Mouse (Mus musculus) brain, embryonic 14.5 days (tissue): Measurements from ENCODE around the gene Rnf31. TPM values are rescaled to one million over a fixed set of nuclear protein-coding genes. Genes with fewer than 3 reads are reported as not detected.
A peak's percentile ranks its signal among the peaks of the same experiment; 100 is the strongest.

Experiments
- DNase-seq: peaks from one replicate; pipeline ENCODE4 v3.0.0-alpha.2; 2011; ENCODE audit warnings: low read depth
- CTCF ChIP-seq: fragments of 200-500 bp; IDR thresholded peaks from 2 replicates; pipeline ENCODE4 v1.5.1; 2012; ENCODE audit warnings: inconsistent platforms, mild to moderate bottlenecking, moderate library complexity, borderline replicate concordance; ENCODE audit not compliant: insufficient read depth, insufficient read length; ENCODE audit errors: extremely low read depth
- POLR2A ChIP-seq: fragments of 200-500 bp; IDR thresholded peaks from 2 replicates; pipeline ENCODE4 v1.6.1; 2012; ENCODE audit warnings: mild to moderate bottlenecking, inconsistent platforms, borderline replicate concordance; ENCODE audit not compliant: poor library complexity, insufficient read depth, insufficient read length, severe bottlenecking; ENCODE audit errors: extremely low read depth
- polyA plus RNA-seq: library from polyadenylated mRNA; depleted of rRNA; stranded (reverse); fragments of >200 nt; gene quantifications from 2 replicates; pipeline ENCODE4 v1.2.3, GENCODE M21; 2012

The Rnf31 gene
- polyA plus RNA-seq, 1 experiment = 30.4 TPM

- DNase-seq = no peak
- TF ChIP-seq CTCF = no peak
These were observed 25.3 kb downstream of the Rnf31 start for GRCm38 (mm10) chr14:55616844-55617243.

GRCm38 (mm10) chr14:55617822-55618221 lies 26.3 kb downstream of the Rnf31 start, which contains the start of gene Rec8:
TSS of gene Rec8 (plus strand) at chr14:55618037.
- DNase-seq = peak; percentile 82
- TF ChIP-seq POLR2A (no peak), CTCF (no peak)

GRCm38 (mm10) chr14:55618486-55619195 lies 27.1 kb downstream of the Rnf31 start:
- peak; percentile 25 for DNase-seq
- TF ChIP-seq CTCF = no peak
- no peak for TF ChIP-seq POLR2A

GRCm38 (mm10) chr14:55628077-55628827 lies 36.7 kb downstream of the Rnf31 start:
- TF ChIP-seq POLR2A (no peak), CTCF (no peak)
- no peak for DNase-seq

GRCm38 (mm10) chr14:55629312-55629711 lies 37.8 kb downstream of the Rnf31 start:
- peak; percentile 76 for TF ChIP-seq CTCF
- no peak for TF ChIP-seq POLR2A
- DNase-seq = no peak

GRCm38 (mm10) chr14:55634874-55635522 lies 43.5 kb downstream of the Rnf31 start:
- DNase-seq = no peak
- TF ChIP-seq POLR2A (no peak), CTCF (no peak)

GRCm38 (mm10) chr14:55635523-55636007 lies 44.1 kb downstream of the Rnf31 start, which contains the start of gene Ipo4:
TSS of gene Ipo4 (minus strand) at chr14:55635957.
- TF ChIP-seq POLR2A = peak; percentile 32; the same call in 1 of the 2 replicates
- TF ChIP-seq CTCF = no peak
- peak; percentile 97 for DNase-seq

- DNase-seq = no peak
- TF ChIP-seq POLR2A (no peak), CTCF (no peak)
These were observed 46.3 kb downstream of the Rnf31 start, which contains the start of gene Gm49378 for GRCm38 (mm10) chr14:55637795-55638194. TSS of gene Gm49378 (minus strand) at chr14:55637895.

- TF ChIP-seq CTCF = no peak
- no peak for TF ChIP-seq POLR2A
- DNase-seq = no peak
These were observed 49.3 kb downstream of the Rnf31 start for GRCm38 (mm10) chr14:55640816-55641215.

GRCm38 (mm10) chr14:55641291-55641690 lies 49.8 kb downstream of the Rnf31 start:
- TF ChIP-seq CTCF (no peak), POLR2A (no peak)
- DNase-seq = no peak

GRCm38 (mm10) chr14:55642679-55643059 lies 51.2 kb downstream of the Rnf31 start:
- no peak for DNase-seq

GRCm38 (mm10) chr14:55643060-55643907 lies 51.8 kb downstream of the Rnf31 start, which contains the start of gene Tm9sf1:
TSS of gene Tm9sf1 (minus strand) at chr14:55643806.
- TF ChIP-seq CTCF (no peak), POLR2A (peak; percentile 52; the same call in 1 of the 2 replicates)
- DNase-seq = peak; percentile 95

More at GRCm38 (mm10) chr14:55642679-55643059, 51.2 kb downstream of the Rnf31 start:
- TF ChIP-seq CTCF (no peak), POLR2A (no peak)
